Mouse (Mus musculus) cerebellum, adult 2 months (tissue): ENCODE measurements around the gene Hnrnpa3. TPM values are rescaled to one million over a fixed set of nuclear protein-coding genes. Genes with fewer than 3 reads are reported as not detected.
"Not testable (repeated sequence)": the region's sequence is repeated elsewhere in the genome, so short reads cannot be mapped to it uniquely, and the experiment has no call there.

Experiments used
- DNase-seq, 2 experiments: peaks; one replicate each; pipeline ENCODE4 v3.0.0; 2021
- H3K27ac ChIP-seq: fragments of 200-500 bp; 2 replicates; pipeline ENCODE4 v1.5.1; 2012; ENCODE audit warnings: low read length, control low read depth, inconsistent platforms; ENCODE audit not compliant: insufficient read depth
- H3K27me3 ChIP-seq: fragments of 200-500 bp; 2 replicates; pipeline ENCODE4 v1.6.1; 2012; ENCODE audit warnings: inconsistent platforms, mild to moderate bottlenecking, low read length, moderate library complexity; ENCODE audit not compliant: control insufficient read depth, insufficient read depth
- H3K4me1 ChIP-seq: fragments of 200-500 bp; 2 replicates; pipeline ENCODE4 v1.6.1; 2011; ENCODE audit warnings: low read length; ENCODE audit not compliant: control insufficient read depth, insufficient read depth
- H3K4me3 ChIP-seq: fragments of 200-500 bp; replicated peaks from 2 replicates; pipeline ENCODE3; 2011; ENCODE audit warnings: mild to moderate bottlenecking, low read depth, low read length, control low read depth; ENCODE audit not compliant: insufficient read depth
- CTCF ChIP-seq: fragments of 200-500 bp; IDR thresholded peaks from 2 replicates; pipeline ENCODE4 v1.5.1; 2011; ENCODE audit warnings: low read depth, mild to moderate bottlenecking, control low read depth, low read length, moderate library complexity, borderline replicate concordance; ENCODE audit not compliant: insufficient read depth
- POLR2A ChIP-seq: fragments of 200-500 bp; IDR thresholded peaks from 2 replicates; pipeline ENCODE4 v1.6.1; 2011; ENCODE audit warnings: low read length, control low read depth, borderline replicate concordance; ENCODE audit not compliant: insufficient read depth
- WGBS: fragments of 180-500 bp; shearing (Covaris S2); methylation state at CpG from one replicate; pipeline ENCODE4 v1.1.7; 2018; 5-methylcytosine and 5-hydroxymethylcytosine counted together
- polyA plus RNA-seq: library from polyadenylated mRNA; depleted of rRNA; stranded (reverse); fragments of >200 nt; gene quantifications from 2 replicates; pipeline ENCODE4 v1.2.3, GENCODE M21; 2012; rRNA removed

Gene Hnrnpa3
- polyA plus RNA-seq: 252 and 264 TPM in 2 replicates

GRCm38 (mm10) chr2:75658727-75659628 lies at the start of gene Hnrnpa3:
Gene Hnrnpa3, plus strand, starts transcription at chr2:75659261.
- TF ChIP-seq POLR2A: peak; percentile 79; the same call in 1 of the 2 replicates
- TF ChIP-seq CTCF: no peak
- DNase-seq: peak; percentile 98 to 99
- peak within 1 kb of the TSS; percentile 89 for H3K4me3 ChIP-seq
- H3K27me3 ChIP-seq: no peaks in the 10 kb centered on the region
- WGBS: under 1% methylated on average over 88 of the region's 102 CpGs
- H3K27ac ChIP-seq: peak within 1 kb of the TSS; percentile 93
- no peaks in the 10 kb centered on the region for H3K4me1 ChIP-seq

GRCm38 (mm10) chr2:75609971-75610370 lies 49.1 kb upstream of the Hnrnpa3 start:
- no peaks in the 10 kb centered on the region for H3K4me1 ChIP-seq
- TF ChIP-seq POLR2A (no peak), CTCF (no peak)
- H3K27me3 ChIP-seq: no peaks in the 10 kb centered on the region
- WGBS: 78% methylated on average over 15 of the region's 15 CpGs
- no peak overlapping the region for H3K4me3 ChIP-seq
- DNase-seq: no peak
- no peak overlapping the region for H3K27ac ChIP-seq

- not testable (repeated sequence) for H3K27me3 ChIP-seq, H3K4me1 ChIP-seq, H3K27ac ChIP-seq, DNase-seq, H3K4me3 ChIP-seq
- 87% methylated on average over 7 of the region's 7 CpGs for WGBS
Observed at GRCm38 (mm10) chr2:75610602-75611001, 48.5 kb upstream of the Hnrnpa3 start.

- no peak for DNase-seq
- Histone ChIP-seq H3K27me3 (no peaks in the 10 kb centered on the region), H3K4me3 (no peak overlapping the region), H3K4me1 (no peaks in the 10 kb centered on the region), H3K27ac (no peak overlapping the region)
- 92% methylated on average over 15 of the region's 15 CpGs for WGBS
- TF ChIP-seq POLR2A (no peak), CTCF (no peak)
Observed at GRCm38 (mm10) chr2:75611041-75611805, 47.8 kb upstream of the Hnrnpa3 start.

GRCm38 (mm10) chr2:75612006-75612405 lies 47.1 kb upstream of the Hnrnpa3 start:
- no peak for DNase-seq
- TF ChIP-seq CTCF (no peak), POLR2A (no peak)
- H3K4me3 ChIP-seq: no peak overlapping the region
- 91% methylated on average over 2 of the region's 2 CpGs for WGBS
- no peaks in the 10 kb centered on the region for H3K4me1 ChIP-seq
- H3K27ac ChIP-seq: no peak overlapping the region
- H3K27me3 ChIP-seq: no peaks in the 10 kb centered on the region

- no peak for TF ChIP-seq CTCF
- no peak for TF ChIP-seq POLR2A
- no peak for DNase-seq
- no peaks in the 10 kb centered on the region for H3K27me3 ChIP-seq
- H3K4me1 ChIP-seq: no peaks in the 10 kb centered on the region
- WGBS: 30% methylated on average over 14 of the region's 14 CpGs
- H3K4me3 ChIP-seq: no peak overlapping the region
- H3K27ac ChIP-seq: no peak overlapping the region
Observed at GRCm38 (mm10) chr2:75612981-75613567, 46.0 kb upstream of the Hnrnpa3 start.

GRCm38 (mm10) chr2:75614577-75614976 lies 44.5 kb upstream of the Hnrnpa3 start:
- WGBS: 88% methylated on average over 6 of the region's 6 CpGs
- TF ChIP-seq CTCF (no peak), POLR2A (no peak)
- Histone ChIP-seq H3K4me3 (no peak overlapping the region), H3K27me3 (no peaks in the 10 kb centered on the region), H3K27ac (no peak overlapping the region), H3K4me1 (no peaks in the 10 kb centered on the region)
- no peak for DNase-seq

- no peaks in the 10 kb centered on the region for H3K27me3 ChIP-seq
- no peaks in the 10 kb centered on the region for H3K4me1 ChIP-seq
- no peak overlapping the region for H3K27ac ChIP-seq
- H3K4me3 ChIP-seq: no peak overlapping the region
- TF ChIP-seq POLR2A (no peak), CTCF (no peak)
- 97% methylated on average over 8 of the region's 8 CpGs for whole genome bisulfite sequencing
- no peak for DNase-seq
Observed at GRCm38 (mm10) chr2:75616911-75617310, 42.1 kb upstream of the Hnrnpa3 start.
